Mouse (Mus musculus): ENCODE measurements around the gene Gm49354.

GRCm38 (mm10) chr13:59820836-59821235 is 38.8 kb upstream of the Gm49354 start:
- TF ChIP-seq CTCF (IDR thresholded peaks at IDR 0.05; ENCODE audit: control insufficient read depth, insufficient read depth, insufficient replicate concordance, low read depth, low read length) (no peak), POLR2A (IDR thresholded peaks at IDR 0.05; ENCODE audit: control insufficient read depth, low read depth, low read length) (no peak)

All from testis, adult 2 months (tissue).